Mouse (Mus musculus): ENCODE measurements around the gene Crispld2. TPM values are rescaled to one million over a fixed set of nuclear protein-coding genes. Genes with fewer than 3 reads are reported as not detected.

Crispld2 gene
- total RNA-seq, 2 experiments from 2014 or later, result 1.3 to 2.6 TPM

- DNase-seq (ENCODE audit: low spot score in 2 of 2), result no peak
Measured at GRCm38 (mm10) chr8:120032549-120033208, 40.4 kb downstream of the Crispld2 start.

- peak in 1 of 2 experiments; percentile 21 for DNase-seq (ENCODE audit: low spot score in 2 of 2)
Measured at GRCm38 (mm10) chr8:120034471-120034870, 42.2 kb downstream of the Crispld2 start.

- no peak for DNase-seq (ENCODE audit: low spot score in 2 of 2)
Measured at GRCm38 (mm10) chr8:120036111-120036510, 43.9 kb downstream of the Crispld2 start.

GRCm38 (mm10) chr8:120036578-120036977 is 44.3 kb downstream of the Crispld2 start:
- DNase-seq (ENCODE audit: low spot score in 2 of 2), result no peak

- no peak for DNase-seq (ENCODE audit: low spot score in 2 of 2)
Measured at GRCm38 (mm10) chr8:120037199-120037598, 45.0 kb downstream of the Crispld2 start.

GRCm38 (mm10) chr8:120037611-120038010 is 45.4 kb downstream of the Crispld2 start:
- no peak for DNase-seq (ENCODE audit: low spot score in 2 of 2)

- no peak for DNase-seq (ENCODE audit: low spot score in 2 of 2)
Measured at GRCm38 (mm10) chr8:120038741-120039140, 46.5 kb downstream of the Crispld2 start.

GRCm38 (mm10) chr8:120039313-120039919 is 47.2 kb downstream of the Crispld2 start:
- DNase-seq (ENCODE audit: low spot score in 2 of 2), result no peak

- peak; percentile 18 to 41 for DNase-seq (ENCODE audit: low spot score in 2 of 2)
Measured at GRCm38 (mm10) chr8:120040861-120041260, 48.6 kb downstream of the Crispld2 start.

- DNase-seq (ENCODE audit: low spot score in 2 of 2), result no peak
Measured at GRCm38 (mm10) chr8:120042542-120043312, 50.5 kb downstream of the Crispld2 start.

GRCm38 (mm10) chr8:120044907-120045306 is 52.7 kb downstream of the Crispld2 start:
- DNase-seq (ENCODE audit: low spot score in 2 of 2), result no peak

- DNase-seq (ENCODE audit: low spot score in 2 of 2), result no peak
Measured at GRCm38 (mm10) chr8:120045471-120045870, 53.2 kb downstream of the Crispld2 start.

- DNase-seq (ENCODE audit: low spot score in 2 of 2), result peak; percentile 78 to 85
Measured at GRCm38 (mm10) chr8:120046258-120047020, 54.2 kb downstream of the Crispld2 start.

- no peak for DNase-seq (ENCODE audit: low spot score in 2 of 2)
Measured at GRCm38 (mm10) chr8:120049949-120050348, 57.7 kb downstream of the Crispld2 start.

- DNase-seq (ENCODE audit: low spot score in 2 of 2), result no peak
Measured at GRCm38 (mm10) chr8:120050376-120050775, 58.1 kb downstream of the Crispld2 start.

- DNase-seq (ENCODE audit: low spot score in 2 of 2), result no peak
Measured at GRCm38 (mm10) chr8:120051006-120051405, 58.8 kb downstream of the Crispld2 start.

- DNase-seq (ENCODE audit: low spot score in 2 of 2), result no peak
Measured at GRCm38 (mm10) chr8:120051908-120052307, 59.7 kb downstream of the Crispld2 start.

GRCm38 (mm10) chr8:120052318-120052717 is 60.1 kb downstream of the Crispld2 start:
- no peak for DNase-seq (ENCODE audit: low spot score in 2 of 2)

GRCm38 (mm10) chr8:120054833-120055232 is 62.6 kb downstream of the Crispld2 start:
- DNase-seq (ENCODE audit: low spot score in 2 of 2), result no peak

GRCm38 (mm10) chr8:120057078-120057477 is 64.8 kb downstream of the Crispld2 start:
- no peak for DNase-seq (ENCODE audit: low spot score in 2 of 2)

GRCm38 (mm10) chr8:120062742-120063141 is 70.5 kb downstream of the Crispld2 start:
- DNase-seq (ENCODE audit: low spot score in 2 of 2), result no peak
